Mouse (Mus musculus): Measurements from ENCODE around the gene Sptb. TPM values are rescaled to one million over a fixed set of nuclear protein-coding genes. Genes with fewer than 3 reads are reported as not detected.

Gene Sptb
- polyA plus RNA-seq, 1 experiment from 2014 or later: 4.8 TPM

Other genes with a start within 250 kb of the Sptb start
- 2.1 and 2.7 TPM in 2 replicates for gene Plekhg3, start 179.7 kb downstream of the Sptb start, polyA plus RNA-seq (2016; fragmentation: Nextera tagmentation; extraction: Ambion mirVana)
- gene Churc1, start 55.0 kb upstream of the Sptb start, polyA plus RNA-seq (2016; fragmentation: Nextera tagmentation; extraction: Ambion mirVana): 132 and 135 TPM in 2 replicates
- gene Fntb, start 55.0 kb upstream of the Sptb start, polyA plus RNA-seq (2016; fragmentation: Nextera tagmentation; extraction: Ambion mirVana): 50.6 and 51.8 TPM in 2 replicates
- 0.49 TPM in 1 of 2 replicates, not detected in the other for gene Gpx2, start 85.0 kb upstream of the Sptb start, polyA plus RNA-seq (2016; fragmentation: Nextera tagmentation; extraction: Ambion mirVana)
- gene Rab15, start 112.4 kb upstream of the Sptb start, polyA plus RNA-seq (2016; fragmentation: Nextera tagmentation; extraction: Ambion mirVana): 21.3 and 23.8 TPM in 2 replicates